Mouse (Mus musculus): ENCODE data around the gene Ndufa9. TPM values are rescaled to one million over a fixed set of nuclear protein-coding genes. Genes with fewer than 3 reads are reported as not detected.

Ndufa9 gene
- polyA plus RNA-seq, 1 experiment, result 35.2 TPM

GRCm38 (mm10) chr6:126815206-126815750 is 33.7 kb downstream of the Ndufa9 start:
- TF ChIP-seq POLR2A (IDR thresholded peaks at IDR 0.05; ENCODE audit: low read depth, low read length) (no peak), CTCF (IDR thresholded peaks at IDR 0.05; ENCODE audit: extremely low read depth, insufficient read depth, insufficient read length, insufficient replicate concordance) (no peak)
- Histone ChIP-seq H3K4me3 (ENCODE audit: extremely low read depth, insufficient read depth, insufficient read length) (no peak overlapping the region), H3K4me1 (ENCODE audit: control insufficient read depth, insufficient read depth, insufficient read length) (no peaks in the 10 kb centered on the region), H3K27ac (ENCODE audit: insufficient read depth, low read length) (no peak overlapping the region), H3K36me3 (ENCODE audit: control insufficient read depth, insufficient read depth, low read length) (no peaks in the 10 kb centered on the region), H3K27me3 (ENCODE audit: control insufficient read depth, insufficient read depth, low read length) (no peaks in the 10 kb centered on the region)
- WGBS, result 76% methylated on average over 6 of the region's 6 CpGs
- DNase-seq (ENCODE audit: low read depth in 1 of 2, low spot score in 2 of 2), result no peak

GRCm38 (mm10) chr6:126811481-126811880 is 37.5 kb downstream of the Ndufa9 start:
- WGBS, result 8% methylated on average over 4 of the region's 4 CpGs
- Histone ChIP-seq H3K27me3 (ENCODE audit: control insufficient read depth, insufficient read depth, low read length) (no peaks in the 10 kb centered on the region), H3K4me1 (ENCODE audit: control insufficient read depth, insufficient read depth, insufficient read length) (no peaks in the 10 kb centered on the region), H3K27ac (ENCODE audit: insufficient read depth, low read length) (peak overlapping the region; percentile 89), H3K36me3 (ENCODE audit: control insufficient read depth, insufficient read depth, low read length) (no peaks in the 10 kb centered on the region), H3K4me3 (ENCODE audit: extremely low read depth, insufficient read depth, insufficient read length) (no peak overlapping the region)
- DNase-seq (ENCODE audit: low read depth in 1 of 2, low spot score in 2 of 2), result peak in 1 of 2 experiments; percentile 26
- TF ChIP-seq POLR2A (IDR thresholded peaks at IDR 0.05; ENCODE audit: low read depth, low read length) (no peak), CTCF (IDR thresholded peaks at IDR 0.05; ENCODE audit: extremely low read depth, insufficient read depth, insufficient read length, insufficient replicate concordance) (no peak)

DNA sequence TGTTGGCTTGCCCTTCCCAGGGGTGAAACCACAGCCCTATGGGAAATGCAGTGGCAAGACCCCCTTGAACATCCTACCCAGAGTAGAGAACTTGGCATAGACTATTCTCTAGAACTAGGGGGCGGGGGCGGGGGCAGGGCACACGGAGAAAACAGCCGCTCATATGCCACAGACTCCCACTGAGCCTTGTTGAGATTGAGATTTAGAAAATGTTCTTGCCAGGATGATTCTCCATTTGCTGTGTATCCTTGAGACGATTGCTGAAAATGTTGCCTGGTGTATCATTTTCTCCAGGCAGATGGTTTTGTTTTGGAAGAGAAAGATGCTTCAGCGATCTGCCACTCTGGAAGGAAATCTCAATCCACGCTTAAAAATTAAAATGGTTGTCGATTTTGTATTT is 40.4 kb downstream of the Ndufa9 start:
- no peak for TF ChIP-seq CTCF (IDR thresholded peaks at IDR 0.05; ENCODE audit: extremely low read depth, insufficient read depth, insufficient read length, insufficient replicate concordance)
- TF ChIP-seq POLR2A (IDR thresholded peaks at IDR 0.05; ENCODE audit: low read depth, low read length), result no peak
- no peak for DNase-seq (ENCODE audit: low read depth in 1 of 2, low spot score in 2 of 2)
- no peaks in the 10 kb centered on the region for H3K27me3 ChIP-seq (ENCODE audit: control insufficient read depth, insufficient read depth, low read length)
- H3K27ac ChIP-seq (ENCODE audit: insufficient read depth, low read length), result no peak overlapping the region
- no peaks in the 10 kb centered on the region for H3K4me1 ChIP-seq (ENCODE audit: control insufficient read depth, insufficient read depth, insufficient read length)
- H3K4me3 ChIP-seq (ENCODE audit: extremely low read depth, insufficient read depth, insufficient read length), result peak overlapping the region; percentile 1; the same call in 1 of the 2 replicates
- no peaks in the 10 kb centered on the region for H3K36me3 ChIP-seq (ENCODE audit: control insufficient read depth, insufficient read depth, low read length)
- WGBS, result 82% methylated on average over 8 of the region's 8 CpGs

GRCm38 (mm10) chr6:126808134-126808533 is 40.8 kb downstream of the Ndufa9 start:
- Histone ChIP-seq H3K4me3 (ENCODE audit: extremely low read depth, insufficient read depth, insufficient read length) (peak overlapping the region; percentile 1; the same call in 1 of the 2 replicates), H3K27me3 (ENCODE audit: control insufficient read depth, insufficient read depth, low read length) (no peaks in the 10 kb centered on the region), H3K36me3 (ENCODE audit: control insufficient read depth, insufficient read depth, low read length) (no peaks in the 10 kb centered on the region), H3K27ac (ENCODE audit: insufficient read depth, low read length) (0 out of 2 replicates have a peak overlapping the region, but pooled peaks have one; percentile 28), H3K4me1 (ENCODE audit: control insufficient read depth, insufficient read depth, insufficient read length) (no peaks in the 10 kb centered on the region)
- 14% methylated on average over 4 of the region's 4 CpGs for WGBS
- TF ChIP-seq CTCF (IDR thresholded peaks at IDR 0.05; ENCODE audit: extremely low read depth, insufficient read depth, insufficient read length, insufficient replicate concordance), result no peak
- TF ChIP-seq POLR2A (IDR thresholded peaks at IDR 0.05; ENCODE audit: low read depth, low read length), result no peak
- no peak for DNase-seq (ENCODE audit: low read depth in 1 of 2, low spot score in 2 of 2)

- H3K4me1 ChIP-seq (ENCODE audit: control insufficient read depth, insufficient read depth, insufficient read length), result no peaks in the 10 kb centered on the region
- no peak for DNase-seq (ENCODE audit: low read depth in 1 of 2, low spot score in 2 of 2)
- H3K4me3 ChIP-seq (ENCODE audit: extremely low read depth, insufficient read depth, insufficient read length), result no peak overlapping the region
- no peak overlapping the region for H3K27ac ChIP-seq (ENCODE audit: insufficient read depth, low read length)
- H3K36me3 ChIP-seq (ENCODE audit: control insufficient read depth, insufficient read depth, low read length), result no peaks in the 10 kb centered on the region
- 87% methylated on average over 3 of the region's 3 CpGs for WGBS
- no peaks in the 10 kb centered on the region for H3K27me3 ChIP-seq (ENCODE audit: control insufficient read depth, insufficient read depth, low read length)
- no peak for TF ChIP-seq POLR2A (IDR thresholded peaks at IDR 0.05; ENCODE audit: low read depth, low read length)
- TF ChIP-seq CTCF (IDR thresholded peaks at IDR 0.05; ENCODE audit: extremely low read depth, insufficient read depth, insufficient read length, insufficient replicate concordance), result no peak
Observed at GRCm38 (mm10) chr6:126806783-126807182, 42.2 kb downstream of the Ndufa9 start.

GRCm38 (mm10) chr6:126802946-126803345 is 46.0 kb downstream of the Ndufa9 start:
- Histone ChIP-seq H3K4me1 (ENCODE audit: control insufficient read depth, insufficient read depth, insufficient read length) (no peaks in the 10 kb centered on the region), H3K36me3 (ENCODE audit: control insufficient read depth, insufficient read depth, low read length) (no peaks in the 10 kb centered on the region), H3K27ac (ENCODE audit: insufficient read depth, low read length) (no peak overlapping the region), H3K4me3 (ENCODE audit: extremely low read depth, insufficient read depth, insufficient read length) (no peak overlapping the region), H3K27me3 (ENCODE audit: control insufficient read depth, insufficient read depth, low read length) (no peaks in the 10 kb centered on the region)
- no peak for DNase-seq (ENCODE audit: low read depth in 1 of 2, low spot score in 2 of 2)
- TF ChIP-seq CTCF (IDR thresholded peaks at IDR 0.05; ENCODE audit: extremely low read depth, insufficient read depth, insufficient read length, insufficient replicate concordance) (no peak), POLR2A (IDR thresholded peaks at IDR 0.05; ENCODE audit: low read depth, low read length) (no peak)
- 59% methylated on average over 11 of the region's 11 CpGs for WGBS

- Histone ChIP-seq H3K27ac (ENCODE audit: insufficient read depth, low read length) (no peak overlapping the region), H3K4me3 (ENCODE audit: extremely low read depth, insufficient read depth, insufficient read length) (no peak overlapping the region), H3K27me3 (ENCODE audit: control insufficient read depth, insufficient read depth, low read length) (no peaks in the 10 kb centered on the region), H3K36me3 (ENCODE audit: control insufficient read depth, insufficient read depth, low read length) (no peaks in the 10 kb centered on the region), H3K4me1 (ENCODE audit: control insufficient read depth, insufficient read depth, insufficient read length) (peaks cover 3% of the 10 kb centered on the region; the same call in 1 of the 2 replicates)
- DNase-seq (ENCODE audit: low read depth in 1 of 2, low spot score in 2 of 2), result no peak
- TF ChIP-seq POLR2A (IDR thresholded peaks at IDR 0.05; ENCODE audit: low read depth, low read length), result no peak
- TF ChIP-seq CTCF (IDR thresholded peaks at IDR 0.05; ENCODE audit: extremely low read depth, insufficient read depth, insufficient read length, insufficient replicate concordance), result no peak
- WGBS, result 83% methylated on average over 6 of the region's 6 CpGs
Observed at GRCm38 (mm10) chr6:126794751-126795150, 54.2 kb downstream of the Ndufa9 start.

All from spleen, adult 2 months (tissue).